Mouse (Mus musculus) limb, embryonic 12.5 days (tissue): ENCODE measurements around the gene Cela3a. TPM values are rescaled to one million over a fixed set of nuclear protein-coding genes. Genes with fewer than 3 reads are reported as not detected.
"Not testable (repeated sequence)": the region's sequence is repeated elsewhere in the genome, so short reads cannot be mapped to it uniquely, and the experiment has no call there.

Source experiments
- ATAC-seq: fragments of 200-750 bp; cut with Nextera tagmentation; 2 replicates; pipeline ENCODE4 v1.8.0; 2017; ENCODE audit warnings: low read depth, moderate TSS enrichment; ENCODE audit not compliant: insufficient number of reproducible peaks, insufficient read depth, low FRiP score, low TSS enrichment
- H3K27ac ChIP-seq: fragments of 300-500 bp; sonication (generic); 2 replicates; pipeline ENCODE4 v1.5.1; 2016; ENCODE audit warnings: mild to moderate bottlenecking, moderate library complexity
- H3K27me3 ChIP-seq: fragments of 300-500 bp; sonication (generic); 2 replicates; pipeline ENCODE4 v1.6.1; 2016; ENCODE audit warnings: mild to moderate bottlenecking, moderate library complexity
- H3K36me3 ChIP-seq: fragments of 300-500 bp; sonication (generic); 2 replicates; pipeline ENCODE4 v1.6.1; 2016; ENCODE audit warnings: mild to moderate bottlenecking, moderate library complexity
- H3K4me1 ChIP-seq: fragments of 300-500 bp; sonication (generic); replicated peaks from 2 replicates; pipeline ENCODE4 v1.6.1; 2016
- H3K4me2 ChIP-seq: fragments of 300-500 bp; sonication (generic); 2 replicates; pipeline ENCODE4 v1.6.1; 2016; ENCODE audit warnings: mild to moderate bottlenecking, moderate library complexity
- H3K4me3 ChIP-seq: fragments of 300-500 bp; sonication (generic); replicated peaks from 2 replicates; pipeline ENCODE4 v1.5.1; 2016; ENCODE audit warnings: mild to moderate bottlenecking
- H3K9ac ChIP-seq: fragments of 300-500 bp; sonication (generic); replicated peaks from 2 replicates; pipeline ENCODE4 v1.6.1; 2016; ENCODE audit warnings: mild to moderate bottlenecking, moderate library complexity
- H3K9me3 ChIP-seq: fragments of 300-500 bp; sonication (generic); 2 replicates; pipeline ENCODE4 v1.6.1; 2016; ENCODE audit warnings: mild to moderate bottlenecking, moderate library complexity
- WGBS: fragments of 180-500 bp; shearing (Covaris S2); methylation state at CpG from one replicate; pipeline ENCODE4 v1.1.7; 2016; 5-methylcytosine and 5-hydroxymethylcytosine counted together
- polyA plus RNA-seq: library from polyadenylated mRNA; unstranded; fragments of >200 nt; fragmentation: Nextera tagmentation; extraction: Ambion mirVana; gene quantifications from 2 replicates; pipeline ENCODE4 v1.2.1, GENCODE M21; 2016

The Cela3a gene
- polyA plus RNA-seq, 1 experiment from 2014 or later = not detected

- not testable (repeated sequence) for H3K9me3 ChIP-seq, H3K27ac ChIP-seq, H3K27me3 ChIP-seq, ATAC-seq, H3K4me2 ChIP-seq, H3K4me1 ChIP-seq, H3K9ac ChIP-seq, H3K36me3 ChIP-seq, H3K4me3 ChIP-seq
- 84% methylated on average over 7 of the region's 7 CpGs for WGBS
These were observed 2.7 kb upstream of the Cela3a start for GRCm38 (mm10) chr4:137412185-137412709.

GRCm38 (mm10) chr4:137405571-137405970 is 4.0 kb downstream of the Cela3a start:
- Histone ChIP-seq H3K9me3 (no peaks in the 10 kb centered on the region), H3K36me3 (no peaks in the 10 kb centered on the region), H3K4me3 (no peak overlapping the region), H3K27ac (no peak overlapping the region), H3K9ac (no peak overlapping the region), H3K27me3 (no peaks in the 10 kb centered on the region), H3K4me1 (no peaks in the 10 kb centered on the region), H3K4me2 (no peak overlapping the region)
- no peak for ATAC-seq
- WGBS = 86% methylated on average over 3 of the region's 3 CpGs

GRCm38 (mm10) chr4:137396641-137397525 is 12.7 kb downstream of the Cela3a start:
- no peaks in the 10 kb centered on the region for H3K36me3 ChIP-seq
- no peak overlapping the region for H3K27ac ChIP-seq
- H3K9me3 ChIP-seq = no peaks in the 10 kb centered on the region
- H3K4me1 ChIP-seq = no peaks in the 10 kb centered on the region
- no peak overlapping the region for H3K9ac ChIP-seq
- ATAC-seq = no peak
- no peak overlapping the region for H3K4me3 ChIP-seq
- H3K4me2 ChIP-seq = no peak overlapping the region
- H3K27me3 ChIP-seq = no peaks in the 10 kb centered on the region
- 77% methylated on average over 15 of the region's 15 CpGs for WGBS

- Histone ChIP-seq H3K4me1 (0 out of 2 replicates have a peak, but pooled peaks cover 5% of the 10 kb centered on the region), H3K9me3 (no peaks in the 10 kb centered on the region), H3K36me3 (peaks cover 3% of the 10 kb centered on the region; the same call in 1 of the 2 replicates), H3K27me3 (no peaks in the 10 kb centered on the region), H3K27ac (no peak overlapping the region), H3K4me3 (no peak overlapping the region), H3K4me2 (no peak overlapping the region), H3K9ac (0 out of 2 replicates have a peak overlapping the region, but pooled peaks have one; percentile 19)
- ATAC-seq = no peak
- WGBS = 68% methylated on average over 9 of the region's 9 CpGs
These were observed 16.0 kb downstream of the Cela3a start for GRCm38 (mm10) chr4:137393378-137394135.

GRCm38 (mm10) chr4:137392874-137393273 is 16.7 kb downstream of the Cela3a start:
- 88% methylated on average over 9 of the region's 9 CpGs for WGBS
- no peak overlapping the region for H3K27ac ChIP-seq
- H3K4me1 ChIP-seq = 0 out of 2 replicates have a peak, but pooled peaks cover 5% of the 10 kb centered on the region
- no peaks in the 10 kb centered on the region for H3K9me3 ChIP-seq
- H3K4me3 ChIP-seq = no peak overlapping the region
- H3K9ac ChIP-seq = no peak overlapping the region
- H3K4me2 ChIP-seq = no peak overlapping the region
- peaks cover 3% of the 10 kb centered on the region; the same call in 1 of the 2 replicates for H3K36me3 ChIP-seq
- no peak for ATAC-seq
- H3K27me3 ChIP-seq = no peaks in the 10 kb centered on the region

- Histone ChIP-seq H3K4me2 (no peak overlapping the region), H3K9me3 (no peaks in the 10 kb centered on the region), H3K27ac (no peak overlapping the region), H3K9ac (no peak overlapping the region), H3K4me3 (no peak overlapping the region), H3K4me1 (peaks cover 10% of the 10 kb centered on the region; the same call in 1 of the 2 replicates), H3K36me3 (peaks cover 3% of the 10 kb centered on the region; the same call in 1 of the 2 replicates), H3K27me3 (no peaks in the 10 kb centered on the region)
- WGBS = 92% methylated on average over 3 of the region's 3 CpGs
- no peak for ATAC-seq
These were observed 18.3 kb downstream of the Cela3a start for GRCm38 (mm10) chr4:137391287-137391686.

GRCm38 (mm10) chr4:137390196-137390595 is 19.4 kb downstream of the Cela3a start:
- Histone ChIP-seq H3K4me1 (peaks cover 10% of the 10 kb centered on the region; the same call in 1 of the 2 replicates), H3K27me3 (no peaks in the 10 kb centered on the region), H3K9ac (no peak overlapping the region), H3K36me3 (peaks cover 3% of the 10 kb centered on the region; the same call in 1 of the 2 replicates), H3K4me3 (no peak overlapping the region), H3K9me3 (no peaks in the 10 kb centered on the region), H3K27ac (no peak overlapping the region), H3K4me2 (no peak overlapping the region)
- 91% methylated on average over 4 of the region's 4 CpGs for WGBS
- no peak for ATAC-seq

GRCm38 (mm10) chr4:137388983-137389382 is 20.6 kb downstream of the Cela3a start:
- H3K36me3 ChIP-seq = peaks cover 3% of the 10 kb centered on the region; the same call in 1 of the 2 replicates
- H3K4me3 ChIP-seq = peak overlapping the region; percentile 81
- peak overlapping the region; percentile 75; the same call in 1 of the 2 replicates for H3K9ac ChIP-seq
- no peaks in the 10 kb centered on the region for H3K27me3 ChIP-seq
- peak overlapping the region; percentile 92; the same call in 1 of the 2 replicates for H3K27ac ChIP-seq
- peak overlapping the region; percentile 76 for H3K4me2 ChIP-seq
- 45% methylated on average over 6 of the region's 6 CpGs for WGBS
- peaks cover 10% of the 10 kb centered on the region; the same call in 1 of the 2 replicates for H3K4me1 ChIP-seq
- ATAC-seq = no peak
- H3K9me3 ChIP-seq = no peaks in the 10 kb centered on the region

GRCm38 (mm10) chr4:137388059-137388794 is 21.4 kb downstream of the Cela3a start:
- Histone ChIP-seq H3K4me1 (peaks cover 10% of the 10 kb centered on the region; the same call in 1 of the 2 replicates), H3K27me3 (no peaks in the 10 kb centered on the region), H3K9me3 (no peaks in the 10 kb centered on the region), H3K36me3 (peaks cover 3% of the 10 kb centered on the region; the same call in 1 of the 2 replicates), H3K4me2 (peak overlapping the region; percentile 76), H3K27ac (peak overlapping the region; percentile 92), H3K9ac (peak overlapping the region; percentile 75), H3K4me3 (peak overlapping the region; percentile 81)
- peak; percentile 78 for ATAC-seq
- under 1% methylated on average over 46 of the region's 46 CpGs for WGBS

GRCm38 (mm10) chr4:137387482-137388058 is 22.0 kb downstream of the Cela3a start:
- peak overlapping the region; percentile 75 for H3K9ac ChIP-seq
- peaks cover 3% of the 10 kb centered on the region; the same call in 1 of the 2 replicates for H3K36me3 ChIP-seq
- H3K27ac ChIP-seq = peak overlapping the region; percentile 92
- no peak for ATAC-seq
- H3K4me2 ChIP-seq = peak overlapping the region; percentile 76
- WGBS = 2% methylated on average over 20 of the region's 20 CpGs
- peak overlapping the region; percentile 81 for H3K4me3 ChIP-seq
- H3K27me3 ChIP-seq = no peaks in the 10 kb centered on the region
- peaks cover 10% of the 10 kb centered on the region; the same call in 1 of the 2 replicates for H3K4me1 ChIP-seq
- H3K9me3 ChIP-seq = no peaks in the 10 kb centered on the region
